Mouse (Mus musculus) embryo, embryonic 10.5 days (tissue): ENCODE data around the gene Wfdc15a.
"Not testable (repeated sequence)": the region's sequence is repeated elsewhere in the genome, so short reads cannot be mapped to it uniquely, and the experiment has no call there.

ENCODE experiments used
- DNase-seq: peaks from one replicate; pipeline ENCODE4 v3.0.0-alpha.2; 2015; ENCODE audit warnings: low spot score

Wfdc15a gene

DNA sequence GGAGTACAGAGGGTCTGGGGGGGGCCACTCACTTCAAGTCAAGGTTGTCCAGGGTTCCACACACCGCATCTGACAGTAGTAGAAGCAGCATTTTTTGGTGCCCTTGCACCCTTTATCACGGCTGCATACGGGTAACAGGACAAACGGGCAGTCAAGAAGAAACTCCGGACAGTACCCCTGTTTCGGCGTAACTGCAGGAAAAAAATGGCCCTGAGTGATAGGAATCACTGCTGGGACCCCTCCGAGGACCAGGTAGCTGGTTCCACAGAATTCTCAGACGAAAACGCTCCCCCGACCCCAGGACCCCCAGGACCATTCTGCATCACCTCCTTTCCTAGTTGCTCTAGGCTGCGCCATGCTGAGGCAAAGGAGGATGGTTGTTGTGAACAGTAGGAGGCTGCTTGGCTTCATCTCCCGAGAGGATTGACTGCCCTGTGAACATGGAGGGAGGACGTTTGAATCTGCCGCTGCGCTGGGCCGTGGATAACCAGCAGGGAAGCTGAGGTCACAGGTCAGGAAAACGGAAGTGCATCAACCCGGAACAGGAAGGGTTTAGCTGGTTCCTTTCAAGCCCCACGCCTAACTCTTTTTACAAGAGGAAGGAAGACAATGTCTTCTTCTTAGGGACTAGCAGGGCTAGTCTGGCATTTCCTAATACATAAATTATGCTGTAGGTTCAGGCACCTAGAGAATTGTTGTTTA, at the start of gene Wfdc15a:
TSS of gene Wfdc15a (minus strand) at position 505 of the 702 bp plus-strand sequence.
- no peak for DNase-seq

GRCm38 (mm10) chr2:164238366-164238765, 38.4 kb upstream of the Wfdc15a start, which contains the start of gene Svs2:
Gene Svs2, minus strand, starts transcription at chr2:164238466.
- DNase-seq, result no peak

- DNase-seq, result no peak
These were observed 32.7 kb upstream of the Wfdc15a start for GRCm38 (mm10) chr2:164232671-164233070.

DNA sequence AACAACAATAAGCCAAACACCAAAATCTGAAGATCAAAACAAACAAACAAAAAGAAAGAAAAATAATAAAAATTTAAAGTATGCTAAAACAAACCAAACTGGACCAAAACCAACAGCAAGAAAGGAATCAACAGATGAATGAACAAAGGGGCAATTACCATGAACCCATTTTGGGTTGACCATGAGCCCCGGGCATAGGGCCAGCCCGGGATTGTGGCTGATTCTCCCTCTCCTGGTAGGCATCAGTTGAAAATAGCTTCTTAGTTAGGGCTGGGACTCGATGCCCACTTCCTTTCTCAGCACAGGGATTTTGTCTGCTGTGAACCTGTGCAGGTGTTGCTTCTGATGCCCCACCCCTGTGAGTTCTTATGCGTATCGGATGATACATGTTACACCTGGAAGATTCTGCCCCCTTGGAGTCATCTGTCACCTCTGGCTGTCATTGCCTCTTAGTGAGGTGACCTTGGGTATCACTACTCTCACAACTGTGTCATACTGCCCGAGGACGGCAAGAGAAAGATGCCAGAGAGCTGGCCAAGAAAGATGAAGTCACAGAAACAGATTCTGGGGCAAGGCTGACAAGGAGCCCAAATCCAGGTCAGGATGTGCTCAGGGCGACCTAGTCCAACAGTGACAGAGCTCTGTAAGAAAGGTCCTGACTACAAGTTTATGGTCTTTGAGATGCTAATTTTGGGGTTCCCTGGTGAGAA, 28.6 kb upstream of the Wfdc15a start:
- no peak for DNase-seq

DNA sequence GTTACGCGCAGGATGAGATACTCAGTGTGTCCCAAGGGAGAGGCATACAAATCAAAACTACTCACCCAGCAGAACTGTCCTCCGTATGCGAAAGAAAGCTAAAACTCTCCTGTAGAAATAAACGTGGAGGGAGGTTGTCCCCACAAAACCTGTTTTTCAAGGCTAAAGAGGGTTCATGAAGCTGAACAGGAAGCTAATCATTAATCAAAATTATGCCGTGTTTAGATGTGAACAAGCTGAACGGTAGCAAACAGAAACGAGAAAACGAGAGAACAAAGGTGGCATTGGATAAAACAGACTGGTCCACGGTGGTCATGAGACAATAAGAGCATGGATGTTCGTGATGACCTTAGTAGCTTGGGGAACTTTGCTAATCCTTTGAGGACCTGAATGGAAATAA, 21.6 kb upstream of the Wfdc15a start, which contains the start of gene Wfdc15b:
TSS of gene Wfdc15b (minus strand) at position 139 of the 400 bp plus-strand sequence.
- no peak for DNase-seq

DNA sequence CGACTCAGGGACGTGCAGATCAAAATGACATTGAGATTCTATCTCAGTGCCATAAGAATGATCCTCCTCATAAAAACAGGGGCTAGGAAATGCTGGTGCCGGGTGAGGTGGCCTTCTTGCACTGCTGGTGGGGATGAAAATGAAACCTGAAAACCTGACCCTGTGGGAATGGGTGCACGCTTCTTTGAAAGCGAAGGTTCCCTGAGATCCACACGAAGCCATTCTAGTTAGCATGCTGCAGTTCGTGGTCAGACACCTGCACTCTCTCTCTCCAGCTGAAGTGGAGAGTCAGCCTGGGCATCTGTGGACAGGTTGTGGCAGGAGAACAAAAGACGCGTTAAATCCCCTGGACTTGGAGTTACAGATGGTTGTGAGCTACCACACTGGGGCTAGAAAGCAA, 19.4 kb upstream of the Wfdc15a start:
- no peak for DNase-seq

DNA sequence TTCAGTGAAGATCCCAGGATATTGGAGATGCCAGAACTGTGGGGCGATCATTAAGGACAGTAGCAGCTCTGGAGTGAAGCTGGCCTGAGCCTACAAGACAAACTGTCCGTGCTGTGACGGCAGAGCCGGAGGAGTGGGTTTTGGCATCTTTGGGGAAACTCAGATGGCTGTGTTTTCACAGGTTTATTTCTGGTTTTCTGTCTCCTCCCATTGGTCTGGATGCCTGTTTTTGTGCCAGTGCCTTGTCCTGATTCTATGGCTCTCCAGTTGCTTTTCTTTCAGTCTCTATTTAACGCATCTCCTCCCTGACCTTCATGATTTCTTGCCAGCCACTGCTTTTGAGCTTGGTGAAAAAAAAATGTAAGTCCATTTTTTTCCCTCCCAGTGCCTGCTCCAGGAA, 12.8 kb upstream of the Wfdc15a start:
- no peak for DNase-seq

- no peak for DNase-seq
These were observed 11.0 kb upstream of the Wfdc15a start for GRCm38 (mm10) chr2:164210892-164211291.

- DNase-seq, result no peak
These were observed 6.7 kb upstream of the Wfdc15a start for GRCm38 (mm10) chr2:164206676-164207075.

DNA sequence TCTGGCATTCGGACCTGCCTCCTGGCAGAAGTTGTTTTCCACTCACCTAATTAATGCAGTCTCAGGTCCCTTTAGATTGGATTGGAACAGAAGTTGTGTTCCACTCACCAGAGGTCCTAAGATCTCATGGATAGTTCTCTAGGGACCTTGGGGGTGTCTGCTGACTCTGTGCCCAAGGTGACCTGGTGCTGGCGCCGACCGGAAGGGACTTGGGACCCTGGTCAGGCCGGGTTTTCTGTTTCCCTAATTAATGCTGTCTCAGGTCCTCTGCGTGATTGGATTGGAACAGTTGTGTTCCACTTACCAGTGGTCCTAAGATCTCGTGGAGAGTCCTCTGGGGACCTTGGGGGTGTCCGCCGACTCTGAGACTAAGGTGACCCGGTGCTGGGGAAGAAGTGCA, 6.1 kb upstream of the Wfdc15a start:
- DNase-seq, result not testable (repeated sequence)

DNA sequence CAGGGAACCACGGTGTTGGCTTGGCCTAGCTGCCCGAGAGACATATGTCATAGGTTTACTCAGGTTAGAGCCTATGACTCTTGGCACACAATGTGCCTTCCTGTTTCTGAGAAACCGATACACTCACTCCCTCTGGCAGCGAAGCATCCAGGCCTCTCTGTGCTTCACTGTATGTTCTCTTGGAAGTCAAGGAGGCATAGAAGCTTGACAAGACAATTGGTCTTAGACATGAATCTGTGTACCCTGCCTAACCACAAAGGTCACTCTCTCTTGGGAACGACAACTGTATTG, 3.3 kb downstream of the Wfdc15a start:
- DNase-seq, result no peak

- no peak for DNase-seq
These were observed 3.8 kb downstream of the Wfdc15a start for GRCm38 (mm10) chr2:164195971-164196699.

DNA sequence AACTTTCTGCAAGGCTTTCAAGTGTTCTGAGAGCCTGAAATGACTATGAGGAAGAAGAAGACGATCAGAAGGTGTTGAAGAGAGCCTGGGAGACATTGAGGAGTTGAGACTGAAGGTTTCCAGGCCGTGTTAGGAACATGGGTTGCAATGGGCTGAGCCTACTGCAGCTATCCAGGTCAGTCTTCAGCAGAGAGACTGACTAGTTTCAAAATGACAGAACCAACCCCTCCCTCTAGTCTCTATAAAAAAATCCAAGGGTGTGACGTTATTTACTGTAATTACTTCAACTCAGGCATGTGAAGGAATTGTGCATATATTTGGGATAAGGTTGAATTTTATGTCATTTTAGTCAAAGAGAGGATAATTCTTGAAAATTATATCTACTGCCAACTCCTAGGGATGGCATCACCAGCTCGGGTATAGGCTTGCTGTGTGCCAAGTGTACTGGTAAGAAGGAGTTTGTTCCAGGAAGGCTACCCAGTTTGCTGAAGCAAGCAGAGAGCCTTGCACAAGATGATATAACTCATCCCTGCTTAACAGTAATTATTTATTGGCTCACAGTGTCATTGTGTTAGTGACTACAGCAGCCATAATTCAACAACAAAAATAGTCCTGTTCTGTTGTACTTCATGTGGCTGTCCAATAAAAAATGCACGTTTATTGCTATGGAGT, 4.8 kb downstream of the Wfdc15a start:
- no peak for DNase-seq

- DNase-seq, result no peak
These were observed 7.7 kb downstream of the Wfdc15a start for GRCm38 (mm10) chr2:164192279-164192678.

GRCm38 (mm10) chr2:164190576-164190975, 9.4 kb downstream of the Wfdc15a start, which contains the start of gene Wfdc12:
Gene Wfdc12, minus strand, starts transcription at chr2:164190608.
- no peak for DNase-seq

GRCm38 (mm10) chr2:164188722-164189121, 11.2 kb downstream of the Wfdc15a start:
- peak; percentile 30 for DNase-seq

- no peak for DNase-seq
These were observed 15.7 kb downstream of the Wfdc15a start for GRCm38 (mm10) chr2:164184145-164184719.

DNA sequence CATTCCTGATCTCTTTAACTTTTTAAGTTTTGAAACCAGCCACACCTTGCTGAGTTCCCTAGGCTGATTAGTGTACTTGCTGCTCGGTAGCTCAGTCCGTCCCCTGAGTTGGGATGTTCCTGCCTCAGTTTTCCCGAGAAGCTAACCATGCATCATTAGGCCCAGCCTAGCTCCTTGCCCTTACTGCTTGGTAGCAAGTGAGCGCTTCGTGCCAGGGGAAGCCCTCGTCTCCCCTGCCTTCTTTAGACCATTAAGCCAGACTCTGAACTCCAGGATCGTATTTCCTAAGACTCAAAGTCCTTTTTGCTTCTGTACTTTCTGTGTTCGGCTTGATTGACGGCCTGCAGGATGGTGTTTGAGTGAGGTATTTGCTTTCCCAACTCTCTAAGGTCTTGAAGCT, 16.6 kb downstream of the Wfdc15a start:
- DNase-seq, result no peak

- no peak for DNase-seq
These were observed 17.2 kb downstream of the Wfdc15a start, which contains the start of gene Wfdc5 for GRCm38 (mm10) chr2:164182692-164183255. Gene Wfdc5, minus strand, starts transcription at chr2:164182742.

DNA sequence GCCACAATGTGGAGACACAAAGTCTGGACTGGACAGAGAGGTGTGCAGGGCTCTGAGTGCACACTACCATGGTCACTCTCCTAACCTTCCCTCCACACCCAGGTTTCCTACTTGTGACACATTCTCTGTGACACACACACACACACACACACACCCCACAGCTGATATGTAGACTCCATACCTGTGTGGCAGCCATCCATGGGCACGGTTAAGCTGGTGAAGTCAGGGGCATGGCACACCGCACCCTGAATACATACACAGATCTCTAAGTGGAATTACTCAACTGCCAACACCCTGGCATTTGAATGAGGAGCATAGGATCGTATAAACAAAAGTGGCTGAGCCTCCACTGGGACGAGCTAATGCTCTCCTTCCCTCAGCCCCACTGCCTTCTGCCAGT, 19.2 kb downstream of the Wfdc15a start:
- DNase-seq, result no peak

DNA sequence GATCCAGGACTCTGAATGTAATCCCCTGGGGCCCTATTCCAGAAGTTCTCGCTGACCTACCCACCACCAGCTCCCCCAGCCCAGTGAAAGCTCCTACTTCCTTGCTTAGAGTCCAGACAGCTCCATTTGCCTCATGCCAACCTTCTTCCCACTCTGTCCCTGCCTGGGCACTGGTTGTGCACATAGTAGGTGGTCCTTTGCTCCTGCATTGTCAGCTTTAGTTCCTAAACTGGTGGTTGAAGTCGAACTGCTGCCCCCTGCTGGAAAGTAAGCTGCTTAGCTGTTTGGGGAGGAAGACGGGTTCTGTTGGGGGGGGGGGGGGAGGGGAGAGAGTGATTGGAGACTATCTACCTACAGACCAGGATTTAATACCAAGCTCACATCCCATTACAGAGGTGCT, 19.8 kb downstream of the Wfdc15a start:
- no peak for DNase-seq

GRCm38 (mm10) chr2:164177831-164178230, 22.1 kb downstream of the Wfdc15a start:
- no peak for DNase-seq
